Mouse (Mus musculus) heart, postnatal 25 days (tissue): ENCODE data around the gene Ndufc1. TPM values are rescaled to one million over a fixed set of nuclear protein-coding genes. Genes with fewer than 3 reads are reported as not detected.
A peak's percentile ranks its signal among the peaks of the same experiment; 100 is the strongest.
"Not testable (repeated sequence)": the region's sequence is repeated elsewhere in the genome, so short reads cannot be mapped to it uniquely, and the experiment has no call there.

Source experiments
- DNase-seq: peaks from one replicate; pipeline ENCODE4 v3.0.0; 2022; ENCODE audit warnings: low spot score
- intact Hi-C: fragments of 180-260 bp; cut with DNase I; formaldehyde crosslinking; loops from one replicate; pipeline ENCODE4 v1.15.1; 2025
- total RNA-seq, 2 experiments: library from RNA; stranded (reverse); gene quantifications; 2 replicates each; pipeline ENCODE4 v1.2.3; 2021

Gene Ndufc1
- total RNA-seq: 1,000 to 10,000 TPM; 1,646 to 1,675 TPM

DNA sequence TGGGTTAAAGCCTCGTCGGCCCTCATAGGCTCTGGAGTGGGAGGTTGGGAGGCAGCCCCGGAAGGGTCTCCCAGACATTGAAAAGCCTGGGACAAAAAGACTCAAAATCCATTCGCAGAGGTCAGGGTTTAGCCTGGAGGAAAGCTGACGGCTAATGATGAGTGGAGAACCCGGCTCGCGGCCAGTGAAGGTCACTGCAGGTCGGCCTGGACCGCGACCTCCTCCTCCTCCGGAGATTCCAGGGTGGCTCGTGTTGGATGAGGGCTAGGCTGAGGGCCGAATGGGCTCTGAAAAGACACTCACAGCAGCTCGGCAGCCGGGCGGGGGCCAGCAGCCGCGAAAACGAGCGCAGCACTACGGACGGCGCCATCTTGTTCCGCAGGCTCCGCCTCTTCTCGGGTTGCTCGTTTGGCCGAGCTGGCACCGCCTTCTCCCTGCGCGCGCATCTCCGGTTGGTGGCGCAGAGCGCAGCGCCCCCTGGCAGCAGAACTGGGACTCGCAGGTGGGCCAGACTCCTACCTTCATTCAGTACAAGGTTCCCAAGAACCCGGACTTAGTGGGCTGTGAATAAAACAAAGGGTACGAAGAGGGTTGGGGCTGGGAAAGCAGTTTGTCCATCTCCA, at the start of gene Ndufc1:
TSS of gene Ndufc1 (minus strand) at position 428 of the 623 bp plus-strand sequence.
- intact Hi-C loops: loop anchor here (5.0 kb wide), 1 partner anchor 41 kb away; no protein-coding TSS in a partner anchor
- DNase-seq: peak; percentile 88

DNA sequence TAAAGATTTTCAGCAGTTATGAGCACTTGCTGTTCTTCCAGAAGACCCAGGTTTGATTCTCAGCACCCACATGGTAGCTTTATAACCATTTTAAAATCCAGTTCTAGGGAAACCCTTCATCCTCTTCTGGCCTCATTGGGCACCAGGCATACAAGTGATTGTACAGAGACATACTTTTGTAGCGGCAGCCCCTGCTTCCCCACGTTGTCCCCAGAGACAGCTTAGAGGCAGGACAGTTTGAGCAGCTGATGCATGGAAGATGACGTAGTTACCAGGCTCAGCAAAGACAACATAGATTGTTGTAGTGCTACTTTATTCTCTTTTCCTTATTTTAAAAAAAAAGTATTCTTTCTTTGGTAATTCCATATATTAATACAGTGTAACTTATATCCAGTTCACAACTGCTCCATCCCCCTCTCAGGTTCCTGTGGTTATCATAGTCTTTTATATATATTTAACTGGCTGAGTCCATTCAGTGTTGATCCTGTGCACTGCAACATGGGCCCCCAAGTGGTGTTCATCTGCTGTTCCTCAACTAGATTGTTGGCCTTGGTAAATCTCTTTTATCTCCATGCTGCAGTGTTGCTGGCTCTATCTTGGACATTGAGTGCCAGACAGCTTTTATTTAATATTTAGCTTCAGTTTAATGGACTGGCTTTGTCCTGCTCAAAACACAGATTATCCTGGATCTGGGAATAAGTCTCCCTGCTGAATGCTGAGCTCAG, 26.2 kb upstream of the Ndufc1 start:
- intact Hi-C loops: no loop called here
- DNase-seq: no peak

DNA sequence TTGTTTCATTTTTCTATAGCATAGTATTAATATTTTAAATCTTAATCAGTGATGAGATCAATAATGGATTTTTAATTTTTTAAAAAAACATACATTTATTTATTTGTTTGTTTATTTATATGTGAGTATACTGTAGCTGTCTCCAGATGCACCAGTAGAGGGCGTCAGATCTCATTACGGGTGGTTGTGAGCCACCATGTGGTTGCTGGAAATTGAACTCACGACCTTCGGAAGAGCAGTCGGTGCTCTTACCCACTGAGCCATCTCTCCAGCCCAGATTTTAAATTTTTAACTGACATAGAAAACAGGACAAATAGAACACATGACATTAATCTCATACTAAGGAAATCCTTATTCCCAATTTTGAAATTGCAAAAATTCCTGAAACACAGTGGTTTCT, 25.6 kb upstream of the Ndufc1 start:
- intact Hi-C loops, DNase-seq: not testable (repeated sequence)

DNA sequence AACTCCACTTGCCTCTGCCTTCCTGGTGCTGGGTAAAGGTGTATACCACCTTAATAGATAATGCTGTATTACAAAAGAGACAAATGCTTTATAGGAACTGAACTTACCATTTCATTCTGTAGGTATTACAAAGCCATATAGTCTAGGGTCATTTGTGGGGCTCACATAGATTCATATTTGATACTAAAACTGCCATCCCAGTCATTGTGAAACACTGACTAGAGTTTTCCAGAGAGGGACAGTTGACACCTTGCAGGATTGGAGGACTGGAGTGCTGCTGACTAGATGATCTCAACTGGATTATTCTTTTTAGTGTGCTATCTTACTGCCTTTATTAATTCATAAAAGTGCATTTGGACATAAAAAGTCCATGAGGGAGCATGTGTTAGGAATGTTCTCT, 16.6 kb upstream of the Ndufc1 start:
- no peak for DNase-seq
- intact Hi-C loops: no loop called here

DNA sequence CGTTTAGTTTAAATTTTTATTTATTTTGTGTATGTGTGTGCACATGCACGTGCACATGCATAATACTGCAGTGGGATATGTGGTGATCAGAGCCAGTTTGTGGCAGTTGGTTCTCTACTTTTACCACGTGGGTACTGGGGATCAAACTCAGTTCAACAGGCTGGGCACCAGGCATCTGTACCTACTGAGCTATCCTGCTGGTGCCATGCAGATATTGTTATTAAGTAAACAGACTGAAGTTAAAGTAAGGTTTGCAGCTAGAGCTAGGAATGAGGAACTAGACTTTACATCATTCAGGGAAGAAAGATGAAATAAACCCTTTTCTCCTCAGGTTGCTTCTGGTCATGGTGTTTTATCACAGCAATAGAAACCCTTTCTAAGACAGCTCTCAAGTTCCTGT, 13.1 kb upstream of the Ndufc1 start:
- intact Hi-C loops: no loop called here
- no peak for DNase-seq

DNA sequence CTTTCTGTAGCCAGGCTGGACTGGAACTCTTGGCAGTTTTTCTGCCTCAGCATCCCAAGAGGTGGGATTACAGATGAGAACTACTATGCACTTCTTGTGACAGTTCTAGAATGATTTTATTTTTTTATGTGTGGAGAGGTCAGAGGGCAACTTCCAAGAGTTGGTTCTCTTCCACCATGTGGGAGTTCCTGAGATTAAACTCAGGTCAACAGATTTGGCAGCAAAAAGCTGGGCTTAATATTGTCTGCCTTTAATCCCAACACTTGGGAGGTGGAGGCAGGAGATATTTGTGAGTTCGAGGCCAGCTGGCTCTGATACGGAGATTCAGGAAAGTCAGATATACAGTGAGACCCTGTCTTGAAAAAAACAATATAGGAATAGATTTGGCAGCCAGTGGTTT, 9.2 kb upstream of the Ndufc1 start:
- DNase-seq: no peak
- intact Hi-C loops: no loop called here

DNA sequence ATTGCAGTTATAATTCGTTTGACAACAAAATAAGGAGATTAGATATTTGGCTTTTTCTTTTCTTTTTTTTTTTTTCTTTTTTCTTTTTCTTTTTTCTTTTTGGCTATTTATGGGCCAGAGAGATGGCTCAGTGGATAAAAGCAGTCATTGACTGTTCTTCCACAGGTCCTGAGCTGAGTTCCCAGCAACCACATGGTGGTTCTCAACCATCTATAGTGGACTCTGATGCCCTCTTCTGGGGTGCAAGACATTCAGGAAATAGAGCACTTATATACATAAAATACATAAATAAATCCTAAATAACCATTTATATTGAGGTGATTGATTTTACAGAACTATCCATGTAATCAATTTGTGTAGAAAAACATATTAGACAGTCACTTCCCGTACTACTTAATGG, 8.7 kb upstream of the Ndufc1 start:
- DNase-seq: no peak
- intact Hi-C loops: no loop called here

DNA sequence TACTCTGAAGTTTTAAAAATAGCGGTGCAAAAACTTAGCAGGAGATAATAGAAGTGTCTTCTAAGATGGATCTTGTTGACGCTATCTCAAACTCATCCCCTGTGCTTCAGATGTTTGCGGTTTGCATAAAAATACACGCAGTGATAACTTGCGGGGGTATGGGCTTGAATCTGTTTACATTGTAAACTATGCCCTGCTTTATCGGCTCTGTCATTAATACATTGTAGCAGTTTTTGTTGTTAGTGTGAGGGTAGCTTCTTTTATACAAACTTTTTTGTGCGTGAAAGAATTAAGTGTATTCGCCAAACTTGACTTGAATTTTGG, 8.3 kb upstream of the Ndufc1 start:
- intact Hi-C loops: no loop called here

DNA sequence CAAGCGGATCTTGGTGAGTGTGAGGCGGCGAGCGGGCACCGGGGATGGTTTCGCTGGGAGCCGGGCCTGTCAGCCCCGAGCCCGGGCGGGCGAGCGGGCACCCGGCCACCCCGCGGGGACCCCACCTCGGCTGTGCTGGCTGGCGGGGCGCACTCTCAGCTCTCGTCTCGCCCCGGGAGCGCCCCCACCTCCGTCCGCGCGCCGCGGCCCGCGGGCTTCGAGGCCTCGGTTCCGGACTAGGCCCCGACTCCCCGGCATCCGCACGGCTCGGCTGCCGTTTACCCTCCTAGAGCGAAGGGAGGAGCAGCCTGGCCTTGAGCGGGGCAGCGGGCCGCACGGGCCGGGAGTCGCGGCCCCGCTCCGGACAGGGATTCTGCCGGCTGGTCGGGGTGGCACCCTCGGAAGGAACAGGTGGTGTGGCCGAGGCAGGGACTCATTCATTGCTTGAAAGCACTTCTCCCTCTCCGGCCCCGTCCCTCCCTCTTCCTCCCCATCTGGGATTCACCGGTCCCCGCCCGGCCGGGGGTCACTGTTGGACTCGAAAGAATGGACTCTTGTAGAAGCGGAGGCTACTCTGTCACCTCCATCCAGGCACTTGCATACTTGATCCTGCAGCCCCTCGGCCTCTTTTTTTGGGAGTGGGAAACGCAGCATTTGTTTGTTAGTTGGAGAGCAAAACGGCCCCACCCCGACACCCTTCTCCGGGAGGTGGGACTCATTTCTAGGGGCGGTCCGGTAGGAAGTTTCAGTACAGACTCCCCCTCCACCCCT, 7.8 kb upstream of the Ndufc1 start:
- intact Hi-C loops: no loop called here
- DNase-seq: peak; percentile 35

More for the DNA sequence above, 8.3 kb upstream of the Ndufc1 start:
- no peak for DNase-seq

DNA sequence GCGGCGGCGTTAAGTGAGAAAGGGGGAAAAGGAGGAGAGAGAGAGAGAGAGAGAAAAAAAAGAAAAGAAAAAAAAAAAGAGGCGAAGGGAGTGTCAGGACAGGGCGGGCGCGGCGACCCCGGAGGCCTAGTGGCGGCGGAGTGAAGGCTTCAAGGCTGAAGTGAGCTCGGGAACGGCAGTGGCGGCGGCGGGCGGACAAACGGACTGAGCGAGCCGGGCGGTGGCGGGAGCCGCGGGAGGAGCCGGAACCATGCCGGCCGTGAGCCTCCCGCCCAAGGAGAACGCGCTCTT, 7.2 kb upstream of the Ndufc1 start:
- intact Hi-C loops: no loop called here
- no peak for DNase-seq

DNA sequence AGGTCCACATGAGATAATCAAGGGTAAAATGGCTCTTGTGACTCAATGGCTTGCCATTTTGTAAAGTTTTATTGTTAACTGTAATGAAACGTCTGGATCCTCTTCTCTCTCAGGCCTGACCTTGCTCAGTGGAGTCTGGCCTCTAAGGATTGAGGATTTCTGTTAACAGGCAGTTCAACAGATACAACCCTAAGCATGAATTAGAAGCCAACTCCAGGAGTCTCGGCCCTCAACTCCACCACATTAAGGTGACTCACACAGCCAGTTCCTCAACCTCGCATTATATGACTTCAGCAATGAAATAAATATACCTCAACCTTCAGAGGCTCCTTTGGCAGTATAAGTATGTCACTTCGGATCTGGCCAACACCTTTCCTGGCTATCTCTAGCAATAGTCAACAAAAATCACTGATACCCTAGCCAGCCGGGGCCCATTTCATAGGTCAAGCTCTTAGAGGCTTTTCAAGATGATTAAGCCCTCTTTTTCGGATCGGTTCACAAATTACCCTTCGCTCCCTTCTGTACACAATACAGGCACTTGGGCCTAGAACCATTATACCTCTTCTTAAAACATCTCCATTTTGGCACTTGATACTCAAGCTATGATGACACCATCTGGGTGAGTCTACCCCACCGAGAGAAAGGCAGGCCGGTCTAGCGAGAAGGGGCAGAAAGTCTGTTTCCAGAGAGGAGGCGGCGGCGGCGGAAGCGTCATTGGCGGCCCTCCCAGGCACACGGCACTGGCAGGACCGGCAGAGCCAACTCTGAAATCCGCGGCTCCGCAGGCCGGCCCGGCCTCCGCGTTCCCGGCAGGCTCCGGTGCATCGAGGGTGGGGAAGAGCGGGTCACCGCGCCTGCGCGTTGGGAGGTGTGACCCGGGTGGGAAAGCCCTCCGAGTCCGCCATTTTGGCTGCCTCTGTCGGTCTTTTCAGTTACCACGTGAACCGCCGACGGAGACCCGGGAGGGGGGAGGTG, 6.6 kb upstream of the Ndufc1 start, which contains the start of gene Naa15:
TSS of gene Naa15 (plus strand) at position 51 of the 975 bp plus-strand sequence.
- intact Hi-C loops: no loop called here
- DNase-seq: peak; percentile 93

DNA sequence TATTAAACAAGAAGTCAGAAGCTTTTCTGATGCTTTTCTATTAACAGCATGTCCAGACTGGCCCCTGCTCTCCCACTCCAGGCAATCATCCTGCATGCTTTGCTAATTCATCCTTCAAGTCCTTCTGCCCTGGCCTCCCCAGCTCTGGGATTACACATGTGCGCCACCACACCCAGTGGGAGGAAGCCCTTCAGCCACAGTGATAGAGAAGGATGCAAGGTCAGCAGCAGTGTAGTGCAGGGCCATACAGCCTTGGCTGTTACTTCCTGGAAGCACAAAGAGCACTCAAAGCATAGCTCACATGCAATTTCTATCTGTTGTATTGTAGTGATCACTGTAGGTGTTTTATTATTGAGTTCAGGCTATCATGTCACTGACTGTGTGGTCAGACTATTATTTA, 4.5 kb upstream of the Ndufc1 start:
- DNase-seq: no peak
- intact Hi-C loops: loop anchor here (5.0 kb wide), 1 partner anchor 36 kb away; no protein-coding TSS in a partner anchor

DNA sequence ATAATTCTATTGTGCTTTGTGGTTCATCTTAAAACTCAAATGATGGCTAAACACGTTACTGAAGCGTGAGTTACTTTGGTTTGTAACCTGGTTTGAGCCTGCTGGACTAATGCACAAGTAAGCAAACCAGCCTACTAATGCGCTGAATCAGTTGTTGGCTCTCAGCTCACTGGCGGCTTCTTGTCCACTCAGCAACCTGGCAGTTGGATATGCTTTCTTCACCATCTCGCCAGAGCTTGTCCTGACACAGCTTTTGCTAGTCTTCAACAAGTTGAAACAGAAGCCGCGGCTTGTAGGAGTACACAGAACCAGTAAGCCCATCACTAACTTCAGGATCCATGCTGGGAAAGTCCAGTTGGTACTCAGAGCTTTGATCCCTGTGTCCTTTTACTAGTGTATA, 3.7 kb upstream of the Ndufc1 start:
- intact Hi-C loops: loop anchor here (5.0 kb wide), 1 partner anchor 35 kb away; no protein-coding TSS in a partner anchor
- no peak for DNase-seq

DNA sequence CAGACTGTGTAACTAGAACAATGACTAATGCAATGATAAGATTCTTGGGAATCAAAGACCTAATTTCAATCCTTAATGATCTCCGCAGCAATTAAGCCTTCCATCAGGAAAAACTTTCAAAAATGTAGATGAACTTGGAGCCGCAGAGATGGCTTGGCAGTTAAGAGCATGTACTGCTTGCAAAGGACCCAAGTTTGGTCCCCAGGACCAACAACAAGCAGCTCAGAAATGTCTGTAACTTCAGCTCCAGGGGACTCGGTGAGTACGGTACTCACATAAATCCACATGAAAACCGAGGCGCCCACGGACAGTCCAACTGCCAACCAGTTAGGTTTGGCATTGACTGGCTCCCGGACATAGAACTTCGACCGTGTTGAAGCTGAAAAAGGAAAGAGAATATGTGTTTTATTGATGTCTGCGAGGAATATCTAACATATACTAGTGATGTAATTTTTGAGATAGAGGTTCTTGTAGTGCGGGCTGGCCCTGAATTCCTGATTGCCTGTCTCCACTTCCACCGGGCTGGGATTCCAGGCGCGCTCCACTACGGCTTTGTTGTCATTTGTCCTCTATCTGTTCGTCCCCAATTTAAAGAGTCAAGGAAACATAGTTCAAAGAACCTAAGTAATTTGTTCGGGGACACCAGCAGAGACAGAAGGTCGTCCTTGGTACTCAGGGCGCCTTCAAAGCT, 773 bp downstream of the Ndufc1 start:
- intact Hi-C loops: loop anchor here (5.0 kb wide), 1 partner anchor 41 kb away; no protein-coding TSS in a partner anchor
- DNase-seq: no peak

DNA sequence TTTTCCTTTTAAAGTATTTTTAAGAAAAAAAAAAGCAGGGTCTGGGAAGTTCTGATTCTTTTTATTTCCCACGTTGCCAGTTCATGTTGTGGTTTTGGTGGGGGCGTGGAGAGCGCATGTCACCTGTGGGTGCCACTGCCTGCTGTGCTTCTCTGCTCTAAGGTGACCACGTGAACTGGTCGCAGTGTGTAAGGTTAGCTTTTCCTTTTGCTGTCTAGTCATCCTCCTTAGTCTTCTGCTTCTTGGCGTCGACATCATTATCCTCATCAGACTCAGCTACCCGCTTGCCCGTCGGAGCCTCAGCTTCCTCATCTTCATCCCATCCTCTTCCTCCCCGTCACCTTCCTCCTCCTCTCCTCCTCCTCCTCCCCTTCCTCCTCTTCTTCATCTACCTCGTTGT, 6.2 kb downstream of the Ndufc1 start:
- intact Hi-C loops: no loop called here
- no peak for DNase-seq

DNA sequence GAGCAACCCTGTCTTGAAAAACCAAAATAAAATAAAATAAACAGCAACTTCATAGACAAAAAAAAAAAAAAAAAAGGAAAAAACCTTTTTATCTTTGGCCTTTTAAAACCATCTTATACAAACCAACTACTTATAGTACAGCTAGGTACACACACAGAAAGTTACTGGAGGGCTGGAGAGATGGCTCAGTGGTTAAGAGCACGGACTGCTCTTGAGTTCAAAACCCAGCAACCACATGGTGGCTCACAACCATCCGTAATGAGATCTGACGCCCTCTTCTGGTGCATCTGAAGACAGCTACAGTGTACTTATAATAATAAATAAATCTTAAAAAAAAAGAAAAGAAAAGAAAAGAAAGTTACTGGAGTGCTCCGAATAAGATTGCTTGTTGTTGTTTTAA, 6.7 kb downstream of the Ndufc1 start:
- intact Hi-C loops, DNase-seq: not testable (repeated sequence)

DNA sequence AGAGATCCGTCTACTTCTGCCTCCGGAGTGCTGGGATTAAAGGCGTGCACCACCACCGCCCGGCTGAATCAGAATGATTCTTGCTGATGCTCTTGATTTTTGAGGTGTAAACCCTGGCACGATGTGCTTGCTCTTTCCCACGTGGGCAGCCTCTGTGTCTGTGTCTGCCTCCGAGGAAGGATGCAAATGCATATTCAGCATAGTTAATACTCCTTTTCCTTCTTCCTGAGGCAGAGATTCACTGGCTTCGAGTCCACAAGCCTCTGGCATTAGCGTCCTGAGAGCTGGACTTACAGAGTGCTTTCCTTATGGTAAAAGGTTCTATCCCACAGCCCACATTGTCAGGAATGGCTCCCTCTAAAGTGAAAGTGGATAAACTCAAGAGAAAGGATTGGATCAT, 8.1 kb downstream of the Ndufc1 start:
- no peak for DNase-seq

DNA sequence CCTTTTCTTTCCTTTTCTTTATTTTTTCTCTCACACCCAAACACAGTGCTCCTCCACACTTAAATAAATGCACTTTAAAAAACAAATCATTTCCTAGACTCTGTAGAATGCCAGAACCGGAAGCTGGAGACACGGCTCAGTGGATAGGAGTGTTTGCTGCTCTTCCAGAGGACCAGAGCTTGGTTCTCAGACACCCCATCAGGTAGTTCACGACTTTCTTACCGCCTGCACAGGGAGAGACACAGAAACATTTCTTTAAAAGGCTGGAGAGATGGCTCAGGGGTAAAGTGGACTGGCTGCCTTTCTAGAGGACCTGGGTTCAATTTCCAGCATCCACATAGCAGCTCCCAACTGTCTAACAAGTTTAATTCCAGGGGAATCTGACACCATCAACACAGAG, 9.3 kb downstream of the Ndufc1 start:
- no peak for DNase-seq
- intact Hi-C loops: no loop called here

More for the DNA sequence above, 8.1 kb downstream of the Ndufc1 start:
- intact Hi-C loops: no loop called here

DNA sequence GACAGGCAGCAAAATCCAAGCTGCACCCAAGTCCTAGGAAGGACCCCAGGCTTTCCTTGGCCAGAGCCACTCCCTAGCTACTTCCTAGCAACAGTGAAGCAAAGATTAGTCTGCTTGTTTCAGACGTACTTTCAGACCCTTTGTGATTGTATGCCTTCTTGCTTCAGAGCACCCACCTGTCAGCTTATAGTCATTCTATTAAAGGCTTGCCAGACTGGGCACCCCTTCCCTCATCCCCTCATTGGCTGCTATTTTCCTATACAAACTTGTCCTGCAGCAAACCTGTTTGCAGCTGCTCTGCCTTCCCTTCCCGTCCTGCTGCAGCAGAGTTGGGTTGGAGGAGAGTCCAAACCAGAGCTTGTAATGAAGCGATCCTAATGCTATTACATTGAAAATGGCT, 10.1 kb downstream of the Ndufc1 start:
- DNase-seq: no peak
- intact Hi-C loops: no loop called here
